Mouse (Mus musculus) forebrain, embryonic 15.5 days (tissue): ENCODE data around the gene Kcnk2. TPM values are rescaled to one million over a fixed set of nuclear protein-coding genes. Genes with fewer than 3 reads are reported as not detected.

Experiments
- ATAC-seq: fragments of 200-750 bp; cut with Nextera tagmentation; replicated peaks from 2 replicates; pipeline ENCODE4 v1.8.0; 2017; ENCODE audit warnings: mild to moderate bottlenecking, moderate TSS enrichment, moderate library complexity
- H3K27ac ChIP-seq: fragments of 300-500 bp; sonication (generic); replicated peaks from 2 replicates; pipeline ENCODE4 v1.5.1; 2015; ENCODE audit warnings: mild to moderate bottlenecking, inconsistent platforms
- H3K27me3 ChIP-seq: fragments of 300-500 bp; sonication (generic); 2 replicates; pipeline ENCODE4 v1.6.1; 2015; ENCODE audit warnings: inconsistent platforms
- H3K36me3 ChIP-seq: fragments of 300-500 bp; sonication (generic); 2 replicates; pipeline ENCODE4 v1.6.1; 2015; ENCODE audit warnings: mild to moderate bottlenecking, inconsistent platforms
- H3K4me1 ChIP-seq: fragments of 300-500 bp; sonication (generic); 2 replicates; pipeline ENCODE4 v1.6.1; 2015; ENCODE audit warnings: inconsistent platforms
- H3K4me2 ChIP-seq: fragments of 300-500 bp; sonication (generic); replicated peaks from 2 replicates; pipeline ENCODE4 v1.6.1; 2015; ENCODE audit warnings: mild to moderate bottlenecking, inconsistent platforms
- H3K4me3 ChIP-seq: fragments of 300-500 bp; sonication (generic); 2 replicates; pipeline ENCODE4 v1.5.1; 2015; ENCODE audit warnings: mild to moderate bottlenecking, inconsistent platforms
- H3K9ac ChIP-seq: fragments of 300-500 bp; sonication (generic); replicated peaks from 2 replicates; pipeline ENCODE4 v1.6.1; 2015; ENCODE audit warnings: mild to moderate bottlenecking, inconsistent platforms
- H3K9me3 ChIP-seq: fragments of 300-500 bp; sonication (generic); 2 replicates; pipeline ENCODE4 v1.6.1; 2016; ENCODE audit warnings: inconsistent platforms
- WGBS: fragments of 180-500 bp; shearing (Covaris S2); methylation state at CpG from one replicate; pipeline ENCODE4 v1.1.7; 2015; ENCODE audit warnings: mixed read lengths; 5-methylcytosine and 5-hydroxymethylcytosine counted together
- polyA plus RNA-seq: library from polyadenylated mRNA; unstranded; fragments of >200 nt; fragmentation: Nextera tagmentation; extraction: Ambion mirVana; gene quantifications from 2 replicates; pipeline ENCODE4 v1.2.1, GENCODE M21; 2015

The Kcnk2 gene
- polyA plus RNA-seq, 1 experiment from 2014 or later: 24.7 TPM

GRCm38 (mm10) chr1:189209029-189209714 lies 192.9 kb downstream of the Kcnk2 start:
- ATAC-seq: no peak
- H3K9ac ChIP-seq: no peak overlapping the region
- H3K4me1 ChIP-seq: peaks cover 3% of the 10 kb centered on the region; the same call in 1 of the 2 replicates
- H3K9me3 ChIP-seq: no peaks in the 10 kb centered on the region
- H3K4me2 ChIP-seq: no peak overlapping the region
- H3K27ac ChIP-seq: no peak overlapping the region
- WGBS: 72% methylated on average over 12 of the region's 12 CpGs
- no peaks in the 10 kb centered on the region for H3K36me3 ChIP-seq
- no peaks in the 10 kb centered on the region for H3K27me3 ChIP-seq
- H3K4me3 ChIP-seq: no peak overlapping the region

- ATAC-seq: no peak
- WGBS: 89% methylated on average over 9 of the region's 9 CpGs
- H3K9ac ChIP-seq: no peak overlapping the region
- no peaks in the 10 kb centered on the region for H3K27me3 ChIP-seq
- no peaks in the 10 kb centered on the region for H3K36me3 ChIP-seq
- no peaks in the 10 kb centered on the region for H3K9me3 ChIP-seq
- no peaks in the 10 kb centered on the region for H3K4me1 ChIP-seq
- H3K4me2 ChIP-seq: no peak overlapping the region
- H3K4me3 ChIP-seq: no peak overlapping the region
- H3K27ac ChIP-seq: no peak overlapping the region
These were observed 193.5 kb downstream of the Kcnk2 start for GRCm38 (mm10) chr1:189208605-189209004.

GRCm38 (mm10) chr1:189195758-189196157 lies 206.3 kb downstream of the Kcnk2 start:
- Histone ChIP-seq H3K9ac (no peak overlapping the region), H3K36me3 (no peaks in the 10 kb centered on the region), H3K27ac (no peak overlapping the region), H3K4me2 (no peak overlapping the region), H3K4me1 (no peaks in the 10 kb centered on the region), H3K4me3 (no peak overlapping the region), H3K9me3 (no peaks in the 10 kb centered on the region), H3K27me3 (no peaks in the 10 kb centered on the region)
- ATAC-seq: peak; percentile 57
- WGBS: 20% methylated on average over 4 of the region's 4 CpGs

- Histone ChIP-seq H3K4me3 (no peak overlapping the region), H3K27me3 (no peaks in the 10 kb centered on the region), H3K27ac (peak overlapping the region; percentile 31; the same call in 1 of the 2 replicates)
These were observed 214.2 kb downstream of the Kcnk2 start for GRCm38 (mm10) chr1:189187737-189188390.

GRCm38 (mm10) chr1:189185206-189185750 lies 216.8 kb downstream of the Kcnk2 start:
- H3K4me2 ChIP-seq: no peak overlapping the region
- peaks cover 23% of the 10 kb centered on the region for H3K4me1 ChIP-seq
- H3K9me3 ChIP-seq: no peaks in the 10 kb centered on the region
- no peak overlapping the region for H3K9ac ChIP-seq
- no peak overlapping the region for H3K4me3 ChIP-seq
- ATAC-seq: peak; percentile 36
- 11% methylated on average over 7 of the region's 7 CpGs for WGBS
- peak overlapping the region; percentile 38 for H3K27ac ChIP-seq
- H3K27me3 ChIP-seq: no peaks in the 10 kb centered on the region
- H3K36me3 ChIP-seq: no peaks in the 10 kb centered on the region

More at GRCm38 (mm10) chr1:189187737-189188390, 214.2 kb downstream of the Kcnk2 start:
- no peaks in the 10 kb centered on the region for H3K9me3 ChIP-seq
- no peak overlapping the region for H3K4me2 ChIP-seq
- H3K36me3 ChIP-seq: no peaks in the 10 kb centered on the region
- ATAC-seq: peak; percentile 86
- H3K4me1 ChIP-seq: peaks cover 23% of the 10 kb centered on the region
- H3K9ac ChIP-seq: no peak overlapping the region
- 13% methylated on average over 12 of the region's 12 CpGs for WGBS

- Histone ChIP-seq H3K9ac (no peak overlapping the region), H3K27ac (no peak overlapping the region), H3K4me3 (no peak overlapping the region), H3K9me3 (no peaks in the 10 kb centered on the region), H3K36me3 (no peaks in the 10 kb centered on the region), H3K27me3 (no peaks in the 10 kb centered on the region), H3K4me1 (no peaks in the 10 kb centered on the region), H3K4me2 (no peak overlapping the region)
- no peak for ATAC-seq
- 90% methylated on average over 1 of the region's 1 CpGs for WGBS
These were observed 224.3 kb downstream of the Kcnk2 start for GRCm38 (mm10) chr1:189177746-189178145.

GRCm38 (mm10) chr1:189173479-189173878 lies 228.6 kb downstream of the Kcnk2 start:
- ATAC-seq: no peak
- H3K36me3 ChIP-seq: no peaks in the 10 kb centered on the region
- no peak overlapping the region for H3K9ac ChIP-seq
- no peak overlapping the region for H3K4me3 ChIP-seq
- H3K4me1 ChIP-seq: no peaks in the 10 kb centered on the region
- H3K27ac ChIP-seq: no peak overlapping the region
- WGBS: 79% methylated on average over 8 of the region's 8 CpGs
- no peaks in the 10 kb centered on the region for H3K9me3 ChIP-seq
- H3K4me2 ChIP-seq: no peak overlapping the region
- H3K27me3 ChIP-seq: no peaks in the 10 kb centered on the region

- ATAC-seq: no peak
- 88% methylated on average over 4 of the region's 4 CpGs for WGBS
These were observed 230.9 kb downstream of the Kcnk2 start for GRCm38 (mm10) chr1:189171138-189171537.

GRCm38 (mm10) chr1:189165756-189166155 lies 236.3 kb downstream of the Kcnk2 start:
- H3K4me2 ChIP-seq: no peak overlapping the region
- H3K27me3 ChIP-seq: no peaks in the 10 kb centered on the region
- H3K36me3 ChIP-seq: no peaks in the 10 kb centered on the region
- H3K4me3 ChIP-seq: no peak overlapping the region
- H3K27ac ChIP-seq: no peak overlapping the region
- no peak overlapping the region for H3K9ac ChIP-seq
- ATAC-seq: no peak
- no peaks in the 10 kb centered on the region for H3K4me1 ChIP-seq
- no peaks in the 10 kb centered on the region for H3K9me3 ChIP-seq
- WGBS: 92% methylated on average over 6 of the region's 6 CpGs

More at GRCm38 (mm10) chr1:189171138-189171537, 230.9 kb downstream of the Kcnk2 start:
- Histone ChIP-seq H3K9ac (no peak overlapping the region), H3K4me3 (no peak overlapping the region), H3K4me2 (no peak overlapping the region), H3K36me3 (no peaks in the 10 kb centered on the region), H3K4me1 (no peaks in the 10 kb centered on the region), H3K27me3 (no peaks in the 10 kb centered on the region), H3K9me3 (no peaks in the 10 kb centered on the region), H3K27ac (no peak overlapping the region)

GRCm38 (mm10) chr1:189165141-189165540 lies 236.9 kb downstream of the Kcnk2 start:
- 83% methylated on average over 6 of the region's 6 CpGs for WGBS
- Histone ChIP-seq H3K36me3 (no peaks in the 10 kb centered on the region), H3K27me3 (no peaks in the 10 kb centered on the region), H3K4me3 (no peak overlapping the region), H3K9ac (no peak overlapping the region), H3K4me1 (no peaks in the 10 kb centered on the region), H3K9me3 (no peaks in the 10 kb centered on the region), H3K4me2 (no peak overlapping the region), H3K27ac (no peak overlapping the region)
- ATAC-seq: no peak

- H3K4me2 ChIP-seq: no peak overlapping the region
- H3K9ac ChIP-seq: no peak overlapping the region
- no peak overlapping the region for H3K4me3 ChIP-seq
- no peaks in the 10 kb centered on the region for H3K27me3 ChIP-seq
- no peak for ATAC-seq
- no peak overlapping the region for H3K27ac ChIP-seq
- no peaks in the 10 kb centered on the region for H3K4me1 ChIP-seq
- no peaks in the 10 kb centered on the region for H3K36me3 ChIP-seq
- WGBS: 71% methylated on average over 4 of the region's 4 CpGs
- H3K9me3 ChIP-seq: no peaks in the 10 kb centered on the region
These were observed 237.4 kb downstream of the Kcnk2 start for GRCm38 (mm10) chr1:189164721-189165120.

- Histone ChIP-seq H3K27me3 (no peaks in the 10 kb centered on the region), H3K36me3 (no peaks in the 10 kb centered on the region), H3K9ac (no peak overlapping the region), H3K4me3 (no peak overlapping the region), H3K4me1 (no peaks in the 10 kb centered on the region), H3K27ac (no peak overlapping the region), H3K4me2 (no peak overlapping the region), H3K9me3 (no peaks in the 10 kb centered on the region)
- 94% methylated on average over 2 of the region's 2 CpGs for WGBS
- ATAC-seq: no peak
These were observed 237.8 kb downstream of the Kcnk2 start for GRCm38 (mm10) chr1:189164241-189164640.
